Mouse (Mus musculus) midbrain, embryonic 15.5 days (tissue): ENCODE data around the gene Bcl6. TPM values are rescaled to one million over a fixed set of nuclear protein-coding genes. Genes with fewer than 3 reads are reported as not detected.

ENCODE experiments used
- ATAC-seq: fragments of 200-750 bp; cut with Nextera tagmentation; replicated peaks from 2 replicates; pipeline ENCODE4 v1.8.0; 2017; ENCODE audit warnings: moderate TSS enrichment
- H3K27ac ChIP-seq: fragments of 300-500 bp; sonication (generic); 2 replicates; pipeline ENCODE4 v1.5.1; 2015; ENCODE audit warnings: mild to moderate bottlenecking, inconsistent platforms
- H3K27me3 ChIP-seq: fragments of 300-500 bp; sonication (generic); replicated peaks from 2 replicates; pipeline ENCODE4 v1.6.1; 2015; ENCODE audit warnings: inconsistent platforms
- H3K36me3 ChIP-seq: fragments of 300-500 bp; sonication (generic); replicated peaks from 2 replicates; pipeline ENCODE4 v1.6.1; 2015; ENCODE audit warnings: inconsistent platforms
- H3K4me1 ChIP-seq: fragments of 300-500 bp; sonication (generic); 2 replicates; pipeline ENCODE4 v1.6.1; 2015; ENCODE audit warnings: inconsistent platforms
- H3K4me2 ChIP-seq: fragments of 300-500 bp; sonication (generic); 2 replicates; pipeline ENCODE4 v1.6.1; 2015; ENCODE audit warnings: inconsistent platforms, mild to moderate bottlenecking, moderate library complexity
- H3K4me3 ChIP-seq: fragments of 300-500 bp; sonication (generic); 2 replicates; pipeline ENCODE4 v1.5.1; 2015; ENCODE audit warnings: mild to moderate bottlenecking, inconsistent platforms
- H3K9ac ChIP-seq: fragments of 300-500 bp; sonication (generic); 2 replicates; pipeline ENCODE4 v1.6.1; 2015; ENCODE audit warnings: mild to moderate bottlenecking, inconsistent platforms
- H3K9me3 ChIP-seq: fragments of 300-500 bp; sonication (generic); 2 replicates; pipeline ENCODE4 v1.6.1; 2016; ENCODE audit warnings: inconsistent platforms
- WGBS: fragments of 180-500 bp; shearing (Covaris S2); methylation state at CpG from one replicate; pipeline ENCODE4 v1.1.7; 2015; ENCODE audit warnings: mixed read lengths; 5-methylcytosine and 5-hydroxymethylcytosine counted together
- polyA plus RNA-seq: library from polyadenylated mRNA; unstranded; fragments of >200 nt; fragmentation: Nextera tagmentation; extraction: Ambion mirVana; gene quantifications from 2 replicates; pipeline ENCODE4 v1.2.1, GENCODE M21; 2015

Bcl6 gene
- polyA plus RNA-seq, 1 experiment from 2014 or later = 0.57 TPM

- no peak overlapping the region for H3K4me2 ChIP-seq
- H3K9ac ChIP-seq = no peak overlapping the region
- no peaks in the 10 kb centered on the region for H3K27me3 ChIP-seq
- 0 out of 2 replicates have a peak, but pooled peaks have one; percentile 19 for ATAC-seq
- peaks cover 12% of the 10 kb centered on the region for H3K4me1 ChIP-seq
- H3K4me3 ChIP-seq = no peak overlapping the region
- no peak overlapping the region for H3K27ac ChIP-seq
- WGBS = 43% methylated on average over 14 of the region's 14 CpGs
- H3K36me3 ChIP-seq = no peaks in the 10 kb centered on the region
- H3K9me3 ChIP-seq = no peaks in the 10 kb centered on the region
These were observed 23.8 kb downstream of the Bcl6 start for GRCm38 (mm10) chr16:23964706-23965367.

GRCm38 (mm10) chr16:23963896-23964668 is 24.6 kb downstream of the Bcl6 start:
- no peak overlapping the region for H3K27ac ChIP-seq
- H3K9ac ChIP-seq = no peak overlapping the region
- WGBS = 36% methylated on average over 22 of the region's 22 CpGs
- H3K4me1 ChIP-seq = peaks cover 12% of the 10 kb centered on the region
- no peak overlapping the region for H3K4me3 ChIP-seq
- no peak overlapping the region for H3K4me2 ChIP-seq
- no peaks in the 10 kb centered on the region for H3K36me3 ChIP-seq
- H3K9me3 ChIP-seq = no peaks in the 10 kb centered on the region
- no peaks in the 10 kb centered on the region for H3K27me3 ChIP-seq
- ATAC-seq = peak; percentile 57

- 93% methylated on average over 2 of the region's 2 CpGs for WGBS
- ATAC-seq = no peak
- Histone ChIP-seq H3K9ac (no peak overlapping the region), H3K27me3 (no peaks in the 10 kb centered on the region), H3K4me3 (no peak overlapping the region), H3K9me3 (no peaks in the 10 kb centered on the region), H3K4me2 (no peak overlapping the region), H3K27ac (no peak overlapping the region), H3K4me1 (peaks cover 12% of the 10 kb centered on the region), H3K36me3 (no peaks in the 10 kb centered on the region)
These were observed 26.3 kb downstream of the Bcl6 start for GRCm38 (mm10) chr16:23962401-23962800.

GRCm38 (mm10) chr16:23958938-23959337 is 29.7 kb downstream of the Bcl6 start:
- Histone ChIP-seq H3K9ac (no peak overlapping the region), H3K4me3 (no peak overlapping the region), H3K4me2 (no peak overlapping the region), H3K9me3 (no peaks in the 10 kb centered on the region), H3K27me3 (no peaks in the 10 kb centered on the region), H3K36me3 (no peaks in the 10 kb centered on the region), H3K4me1 (peaks cover 4% of the 10 kb centered on the region), H3K27ac (no peak overlapping the region)
- ATAC-seq = no peak

GRCm38 (mm10) chr16:23953959-23954260 is 34.7 kb downstream of the Bcl6 start:
- Histone ChIP-seq H3K9me3 (no peaks in the 10 kb centered on the region), H3K36me3 (no peaks in the 10 kb centered on the region), H3K4me2 (no peak overlapping the region), H3K4me1 (no peaks in the 10 kb centered on the region), H3K27me3 (no peaks in the 10 kb centered on the region), H3K9ac (no peak overlapping the region), H3K27ac (no peak overlapping the region), H3K4me3 (no peak overlapping the region)
- WGBS = 11% methylated on average over 1 of the region's 1 CpGs
- peak; percentile 40; the same call in 1 of the 2 replicates for ATAC-seq

- no peak overlapping the region for H3K4me2 ChIP-seq
- H3K27ac ChIP-seq = no peak overlapping the region
- H3K9ac ChIP-seq = no peak overlapping the region
- H3K4me1 ChIP-seq = no peaks in the 10 kb centered on the region
- H3K36me3 ChIP-seq = no peaks in the 10 kb centered on the region
- ATAC-seq = peak; percentile 69
- H3K27me3 ChIP-seq = no peaks in the 10 kb centered on the region
- H3K4me3 ChIP-seq = no peak overlapping the region
- WGBS = 46% methylated on average over 11 of the region's 11 CpGs
- no peaks in the 10 kb centered on the region for H3K9me3 ChIP-seq
These were observed 35.3 kb downstream of the Bcl6 start for GRCm38 (mm10) chr16:23953189-23953958.

GRCm38 (mm10) chr16:23952101-23952727 is 36.4 kb downstream of the Bcl6 start:
- H3K4me3 ChIP-seq = no peak overlapping the region
- H3K4me1 ChIP-seq = no peaks in the 10 kb centered on the region
- no peaks in the 10 kb centered on the region for H3K27me3 ChIP-seq
- no peaks in the 10 kb centered on the region for H3K9me3 ChIP-seq
- no peak overlapping the region for H3K27ac ChIP-seq
- no peaks in the 10 kb centered on the region for H3K36me3 ChIP-seq
- no peak overlapping the region for H3K4me2 ChIP-seq
- no peak overlapping the region for H3K9ac ChIP-seq
- ATAC-seq = 0 out of 2 replicates have a peak, but pooled peaks have one; percentile 21
- 76% methylated on average over 4 of the region's 4 CpGs for WGBS

- H3K27ac ChIP-seq = no peak overlapping the region
- ATAC-seq = no peak
- H3K4me3 ChIP-seq = no peak overlapping the region
- H3K27me3 ChIP-seq = no peaks in the 10 kb centered on the region
- H3K9me3 ChIP-seq = no peaks in the 10 kb centered on the region
- H3K4me1 ChIP-seq = no peaks in the 10 kb centered on the region
- no peak overlapping the region for H3K4me2 ChIP-seq
- no peak overlapping the region for H3K9ac ChIP-seq
- no peaks in the 10 kb centered on the region for H3K36me3 ChIP-seq
- 94% methylated on average over 6 of the region's 6 CpGs for WGBS
These were observed 41.0 kb downstream of the Bcl6 start for GRCm38 (mm10) chr16:23947654-23948053.

GRCm38 (mm10) chr16:23944801-23945200 is 43.9 kb downstream of the Bcl6 start:
- no peaks in the 10 kb centered on the region for H3K4me1 ChIP-seq
- H3K4me3 ChIP-seq = no peak overlapping the region
- H3K36me3 ChIP-seq = no peaks in the 10 kb centered on the region
- H3K27me3 ChIP-seq = no peaks in the 10 kb centered on the region
- no peaks in the 10 kb centered on the region for H3K9me3 ChIP-seq
- H3K27ac ChIP-seq = no peak overlapping the region
- ATAC-seq = no peak
- no peak overlapping the region for H3K9ac ChIP-seq
- 39% methylated on average over 3 of the region's 3 CpGs for WGBS
- H3K4me2 ChIP-seq = no peak overlapping the region

GRCm38 (mm10) chr16:23934397-23934796 is 54.3 kb downstream of the Bcl6 start:
- 83% methylated on average over 2 of the region's 2 CpGs for WGBS

GRCm38 (mm10) chr16:23932294-23932693 is 56.4 kb downstream of the Bcl6 start, which contains the start of gene Rtp2:
Rtp2 (minus strand) TSS chr16:23932394.
- no peaks in the 10 kb centered on the region for H3K4me1 ChIP-seq
- H3K27ac ChIP-seq = no peak within 1 kb of the TSS
- H3K9me3 ChIP-seq = no peaks in the 10 kb centered on the region
- 66% methylated on average over 11 of the region's 11 CpGs for WGBS
- no peaks in the 10 kb centered on the region for H3K36me3 ChIP-seq
- no peaks in the 10 kb centered on the region for H3K27me3 ChIP-seq
- H3K9ac ChIP-seq = no peak within 1 kb of the TSS
- no peak within 1 kb of the TSS for H3K4me2 ChIP-seq
- ATAC-seq = no peak
- H3K4me3 ChIP-seq = no peak within 1 kb of the TSS

More at GRCm38 (mm10) chr16:23934397-23934796, 54.3 kb downstream of the Bcl6 start:
- Histone ChIP-seq H3K27ac (no peak overlapping the region), H3K9ac (no peak overlapping the region), H3K4me1 (no peaks in the 10 kb centered on the region), H3K4me2 (no peak overlapping the region), H3K27me3 (no peaks in the 10 kb centered on the region), H3K9me3 (no peaks in the 10 kb centered on the region), H3K36me3 (no peaks in the 10 kb centered on the region), H3K4me3 (no peak overlapping the region)
- no peak for ATAC-seq

- H3K27ac ChIP-seq = no peak overlapping the region
These were observed 57.4 kb downstream of the Bcl6 start for GRCm38 (mm10) chr16:23931275-23931674.

More at GRCm38 (mm10) chr16:23931275-23931674, 57.4 kb downstream of the Bcl6 start:
- no peak overlapping the region for H3K4me2 ChIP-seq
- H3K9ac ChIP-seq = no peak overlapping the region
- no peak for ATAC-seq
- no peaks in the 10 kb centered on the region for H3K27me3 ChIP-seq
- H3K4me3 ChIP-seq = no peak overlapping the region
- WGBS = 80% methylated on average over 18 of the region's 18 CpGs
- no peaks in the 10 kb centered on the region for H3K9me3 ChIP-seq
- no peaks in the 10 kb centered on the region for H3K36me3 ChIP-seq
- H3K4me1 ChIP-seq = no peaks in the 10 kb centered on the region
